Mouse (Mus musculus) forebrain, postnatal 0 days (tissue): ENCODE measurements around the gene Cnep1r1. TPM values are rescaled to one million over a fixed set of nuclear protein-coding genes. Genes with fewer than 3 reads are reported as not detected.

Experiments used
- ATAC-seq: fragments of 200-750 bp; cut with Nextera tagmentation; 2 replicates; pipeline ENCODE4 v1.8.0; 2017; ENCODE audit warnings: mild to moderate bottlenecking, moderate library complexity
- DNase-seq: peaks from one replicate; pipeline ENCODE4 v3.0.0-alpha.2; 2015
- H3K27ac ChIP-seq: fragments of 300-500 bp; sonication (generic); 2 replicates; pipeline ENCODE4 v1.5.1; 2014; ENCODE audit warnings: low read depth, mild to moderate bottlenecking, antibody characterized with exemption, low read length, moderate library complexity, mixed read lengths
- H3K27me3 ChIP-seq: fragments of 300-500 bp; sonication (generic); 2 replicates; pipeline ENCODE4 v1.6.1; 2014; ENCODE audit warnings: mild to moderate bottlenecking, low read length, mixed read lengths; ENCODE audit not compliant: insufficient read depth
- H3K36me3 ChIP-seq: fragments of 300-500 bp; sonication (generic); 2 replicates; pipeline ENCODE4 v1.6.1; 2014; ENCODE audit warnings: mild to moderate bottlenecking, moderate library complexity; ENCODE audit not compliant: insufficient read depth
- H3K4me1 ChIP-seq: fragments of 300-500 bp; sonication (generic); 2 replicates; pipeline ENCODE4 v1.6.1; 2014; ENCODE audit warnings: antibody characterized with exemption; ENCODE audit not compliant: insufficient read depth
- H3K4me2 ChIP-seq: fragments of 300-500 bp; sonication (generic); 2 replicates; pipeline ENCODE4 v1.6.1; 2014; ENCODE audit warnings: low read depth, mild to moderate bottlenecking, moderate library complexity
- H3K4me3 ChIP-seq: fragments of 300-500 bp; sonication (generic); 2 replicates; pipeline ENCODE4 v1.5.1; 2014; ENCODE audit warnings: low read depth, low read length, mixed read lengths
- H3K9ac ChIP-seq: fragments of 300-500 bp; sonication (generic); 2 replicates; pipeline ENCODE4 v1.6.1; 2014; ENCODE audit warnings: mild to moderate bottlenecking
- H3K9me3 ChIP-seq: fragments of 300-500 bp; sonication (generic); 2 replicates; pipeline ENCODE4 v1.6.1; 2016; ENCODE audit warnings: low read length
- CTCF ChIP-seq: sonication (generic); IDR thresholded peaks from 2 replicates; pipeline ENCODE4 v1.5.1; 2016; ENCODE audit warnings: antibody characterized with exemption, control low read depth, low read depth
- WGBS: fragments of 180-500 bp; shearing (Covaris S2); extraction: QIAGEN DNeasy Blood & Tissue Kit; methylation state at CpG from one replicate; pipeline ENCODE4 v1.1.7; 2014; 5-methylcytosine and 5-hydroxymethylcytosine counted together
- polyA plus RNA-seq: library from polyadenylated mRNA; unstranded; fragments of >200 nt; fragmentation: Nextera tagmentation; extraction: Ambion mirVana; gene quantifications from 2 replicates; pipeline ENCODE4 v1.2.1, GENCODE M21; 2015
- total RNA-seq: library from RNA; depleted of rRNA; stranded (reverse); fragments of >200 nt; gene quantifications from 2 replicates; pipeline ENCODE4 v1.2.3, GENCODE M21; 2014; rRNA removed

The Cnep1r1 gene
- total RNA-seq (19.7 and 25.7 TPM in 2 replicates), polyA plus RNA-seq (17.4 and 25.9 TPM in 2 replicates)

GRCm38 (mm10) chr8:88118456-88119036 is at the start of gene Cnep1r1:
TSS of gene Cnep1r1 (plus strand) at chr8:88118769.
- peak; percentile 100 for ATAC-seq
- WGBS = 2% methylated on average over 47 of the region's 49 CpGs
- peak; percentile 99 for DNase-seq
- H3K9me3 ChIP-seq = no peaks in the 10 kb centered on the region
- H3K27me3 ChIP-seq = no peaks in the 10 kb centered on the region
- peak within 1 kb of the TSS; percentile 84 for H3K9ac ChIP-seq
- H3K4me3 ChIP-seq = peak within 1 kb of the TSS; percentile 95
- peaks cover 6% of the 10 kb centered on the region; the same call in 1 of the 2 replicates for H3K36me3 ChIP-seq
- H3K27ac ChIP-seq = peak within 1 kb of the TSS; percentile 67
- peak within 1 kb of the TSS; percentile 63 for H3K4me2 ChIP-seq
- peak; percentile 81 for TF ChIP-seq CTCF
- no peaks in the 10 kb centered on the region for H3K4me1 ChIP-seq

GRCm38 (mm10) chr8:88082183-88082582 is 36.4 kb upstream of the Cnep1r1 start:
- TF ChIP-seq CTCF = no peak
- 82% methylated on average over 5 of the region's 5 CpGs for WGBS
- Histone ChIP-seq H3K27me3 (no peaks in the 10 kb centered on the region), H3K4me2 (no peak overlapping the region), H3K4me3 (no peak overlapping the region), H3K36me3 (no peaks in the 10 kb centered on the region), H3K9ac (no peak overlapping the region), H3K9me3 (no peaks in the 10 kb centered on the region), H3K4me1 (no peaks in the 10 kb centered on the region), H3K27ac (no peak overlapping the region)
- DNase-seq (no peak), ATAC-seq (no peak)

- H3K27ac ChIP-seq = no peak overlapping the region
- H3K27me3 ChIP-seq = no peaks in the 10 kb centered on the region
- no peak overlapping the region for H3K4me3 ChIP-seq
- ATAC-seq = no peak
- no peak overlapping the region for H3K4me2 ChIP-seq
- no peaks in the 10 kb centered on the region for H3K9me3 ChIP-seq
- no peaks in the 10 kb centered on the region for H3K36me3 ChIP-seq
- no peaks in the 10 kb centered on the region for H3K4me1 ChIP-seq
- H3K9ac ChIP-seq = no peak overlapping the region
- no peak for TF ChIP-seq CTCF
- no peak for DNase-seq
These were observed 30.6 kb upstream of the Cnep1r1 start for GRCm38 (mm10) chr8:88088006-88088405.

- Histone ChIP-seq H3K9me3 (no peaks in the 10 kb centered on the region), H3K4me3 (no peak overlapping the region), H3K27ac (no peak overlapping the region), H3K4me2 (no peak overlapping the region), H3K4me1 (no peaks in the 10 kb centered on the region), H3K36me3 (no peaks in the 10 kb centered on the region), H3K9ac (no peak overlapping the region), H3K27me3 (no peaks in the 10 kb centered on the region)
- no peak for ATAC-seq
- WGBS = 87% methylated on average over 2 of the region's 2 CpGs
- no peak for TF ChIP-seq CTCF
- no peak for DNase-seq
These were observed 26.9 kb upstream of the Cnep1r1 start for GRCm38 (mm10) chr8:88091661-88092060.

- no peak overlapping the region for H3K9ac ChIP-seq
- H3K4me3 ChIP-seq = no peak overlapping the region
- no peak overlapping the region for H3K27ac ChIP-seq
- 78% methylated on average over 4 of the region's 4 CpGs for WGBS
- H3K27me3 ChIP-seq = no peaks in the 10 kb centered on the region
- ATAC-seq (no peak), DNase-seq (no peak)
- no peaks in the 10 kb centered on the region for H3K36me3 ChIP-seq
- no peaks in the 10 kb centered on the region for H3K4me1 ChIP-seq
- H3K4me2 ChIP-seq = no peak overlapping the region
- H3K9me3 ChIP-seq = no peaks in the 10 kb centered on the region
- no peak for TF ChIP-seq CTCF
These were observed 25.2 kb upstream of the Cnep1r1 start for GRCm38 (mm10) chr8:88093367-88093766.

GRCm38 (mm10) chr8:88098856-88099255 is 19.7 kb upstream of the Cnep1r1 start:
- Histone ChIP-seq H3K9ac (no peak overlapping the region), H3K27ac (no peak overlapping the region), H3K36me3 (no peaks in the 10 kb centered on the region), H3K9me3 (no peaks in the 10 kb centered on the region), H3K4me3 (no peak overlapping the region), H3K27me3 (no peaks in the 10 kb centered on the region), H3K4me2 (no peak overlapping the region), H3K4me1 (no peaks in the 10 kb centered on the region)
- no peak for TF ChIP-seq CTCF
- WGBS = 88% methylated on average over 4 of the region's 4 CpGs
- ATAC-seq (no peak), DNase-seq (no peak)

- Histone ChIP-seq H3K9ac (no peak overlapping the region), H3K9me3 (no peaks in the 10 kb centered on the region), H3K36me3 (no peaks in the 10 kb centered on the region), H3K27ac (no peak overlapping the region), H3K4me3 (no peak overlapping the region), H3K4me2 (no peak overlapping the region), H3K27me3 (no peaks in the 10 kb centered on the region), H3K4me1 (no peaks in the 10 kb centered on the region)
- ATAC-seq = no peak
- 2% methylated on average over 1 of the region's 1 CpGs for WGBS
- peak; percentile 74 for TF ChIP-seq CTCF
- DNase-seq = peak; percentile 66
These were observed 19.0 kb upstream of the Cnep1r1 start for GRCm38 (mm10) chr8:88099526-88099925.
